Mouse (Mus musculus): ENCODE data around the gene Pear1.

The Pear1 gene

DNA sequence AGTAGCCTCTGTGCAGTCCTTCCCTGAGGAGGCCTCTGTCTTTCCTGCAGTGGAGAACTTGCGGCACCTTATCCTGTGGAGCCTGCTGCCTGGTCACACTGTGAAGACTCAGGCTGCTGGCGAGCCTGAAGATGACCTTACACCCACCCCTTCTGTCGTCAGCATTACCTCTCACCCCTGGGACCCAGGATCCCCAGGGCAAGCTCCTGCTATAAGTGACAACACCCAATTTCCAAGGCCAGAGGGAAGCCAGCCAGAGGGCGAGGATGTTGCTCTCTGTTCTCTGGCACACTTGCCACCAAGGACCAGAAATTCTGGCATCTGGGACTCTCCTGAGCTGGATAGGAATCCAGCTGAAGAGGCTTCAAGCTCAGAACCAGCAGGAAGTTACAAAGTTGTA is 91.0 kb downstream of the Pear1 start:
- DNase-seq (ENCODE audit: low read depth, low spot score) = no peak

DNA sequence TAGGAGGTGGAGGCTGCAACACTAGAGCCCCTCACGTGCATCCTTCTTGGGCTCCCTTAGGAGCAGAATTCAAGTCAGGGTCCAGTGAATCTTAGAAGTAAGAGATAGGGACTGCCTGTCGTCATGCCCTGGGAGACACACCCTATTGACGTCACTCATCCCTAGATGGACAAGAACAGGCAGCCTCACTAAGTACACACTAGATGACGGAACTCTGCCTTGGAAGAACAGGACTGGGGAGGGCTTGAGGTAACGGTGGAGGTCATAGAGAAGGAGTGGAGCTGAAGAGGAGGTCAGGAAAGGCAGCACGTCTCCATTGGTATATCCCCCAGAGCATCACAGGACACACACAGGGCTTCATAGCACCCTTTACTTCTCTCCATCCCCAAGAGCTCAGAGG is 95.4 kb downstream of the Pear1 start:
- DNase-seq (ENCODE audit: low read depth, low spot score) = no peak

DNA sequence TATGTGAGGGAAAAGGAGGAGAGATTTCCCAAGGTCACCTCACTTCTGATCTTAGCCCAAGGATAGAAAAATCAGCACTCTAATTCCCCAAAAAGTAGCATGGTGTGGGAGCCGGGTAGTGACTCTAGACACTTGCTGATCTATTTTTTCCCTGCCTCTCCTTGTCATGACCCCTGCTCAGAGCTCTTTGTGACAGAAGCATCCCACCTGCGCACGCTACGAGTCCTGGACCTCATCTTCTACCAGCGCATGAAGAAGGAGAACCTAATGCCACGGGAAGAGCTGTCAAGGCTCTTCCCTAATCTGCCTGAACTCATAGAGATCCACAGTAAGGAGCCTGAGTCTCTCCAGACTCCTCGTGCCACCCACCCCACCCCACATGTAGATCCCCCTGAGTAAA is 97.9 kb downstream of the Pear1 start:
- no peak for DNase-seq (ENCODE audit: low read depth, low spot score)

DNA sequence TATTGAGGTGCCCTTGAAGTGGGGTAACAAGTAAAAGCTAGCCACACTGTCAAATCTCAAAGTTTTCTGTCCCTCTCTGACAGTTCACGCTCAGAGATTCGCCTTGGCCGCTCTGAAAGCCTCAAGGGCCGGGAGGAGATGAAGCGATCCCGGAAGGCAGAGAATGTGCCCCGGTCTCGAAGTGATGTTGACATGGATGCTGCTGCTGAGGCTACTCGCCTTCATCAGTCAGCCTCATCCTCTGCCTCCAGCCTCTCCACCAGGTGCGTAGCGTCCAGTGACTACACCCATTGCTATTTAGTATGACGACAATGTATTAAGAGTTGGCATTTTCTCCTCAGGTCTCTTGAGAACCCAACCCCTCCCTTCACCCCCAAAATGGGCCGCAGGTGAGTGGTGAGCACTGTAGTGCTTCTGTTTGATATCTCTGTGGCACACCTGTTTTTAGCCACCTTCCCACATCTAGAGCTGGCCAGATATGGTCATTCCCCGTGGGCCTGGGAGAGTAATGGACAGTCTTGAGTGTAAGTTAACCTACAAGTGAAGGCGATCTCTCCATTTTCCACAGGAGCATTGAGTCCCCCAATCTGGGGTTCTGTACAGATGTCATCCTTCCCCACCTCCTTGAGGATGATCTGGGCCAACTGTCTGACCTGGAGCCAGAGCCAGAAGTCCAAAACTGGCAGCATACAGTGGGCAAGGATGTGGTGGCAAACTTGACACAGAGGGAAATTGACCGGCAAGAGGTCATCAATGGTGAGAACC is 98.5 kb downstream of the Pear1 start:
- DNase-seq (ENCODE audit: low read depth, low spot score) = no peak

DNA sequence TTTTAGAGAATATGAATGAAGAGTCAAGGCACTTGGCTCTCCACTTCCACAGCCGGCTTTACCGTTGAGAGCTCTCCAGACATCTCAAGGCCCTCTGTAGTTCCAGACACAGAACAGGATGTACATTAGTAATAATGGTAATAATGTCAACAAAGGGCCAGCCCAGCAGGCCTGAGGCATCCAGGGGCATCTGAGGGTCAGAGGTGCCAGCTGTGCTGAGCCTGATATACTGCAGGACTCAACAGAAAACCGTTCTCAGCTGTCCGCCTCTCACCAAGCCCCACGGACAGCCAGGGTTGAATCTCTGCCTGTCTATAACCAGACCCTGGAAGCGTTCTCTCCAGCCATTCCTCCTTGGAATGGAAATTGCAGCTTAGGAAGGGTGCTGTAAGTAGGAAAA is 99.5 kb downstream of the Pear1 start:
- no peak for DNase-seq (ENCODE audit: low read depth, low spot score)

DNA sequence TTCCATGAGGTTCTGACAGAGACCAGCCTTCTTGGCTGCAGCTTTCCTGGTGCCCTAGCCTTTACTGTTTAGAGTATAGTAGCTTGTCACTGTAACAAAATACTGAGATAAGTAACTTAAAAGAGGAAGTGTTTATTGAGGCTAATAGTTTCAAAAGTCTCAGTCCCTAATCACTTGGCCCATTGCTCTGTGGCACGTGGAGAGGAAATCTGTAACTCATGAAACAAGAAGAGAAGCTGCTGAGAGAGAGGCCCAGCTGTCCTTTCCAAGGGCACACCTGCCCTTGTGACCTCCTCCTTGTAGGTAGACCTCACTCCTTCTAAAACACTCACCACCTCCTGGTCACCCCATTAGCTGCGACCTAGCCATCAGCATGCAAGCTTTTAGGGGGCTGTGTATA is 105.6 kb downstream of the Pear1 start:
- DNase-seq (ENCODE audit: low read depth, low spot score) = no peak
